Mouse (Mus musculus) cerebellum, adult 2 months (tissue): ENCODE results near the gene Apof.
"Not testable (repeated sequence)": the region's sequence is repeated elsewhere in the genome, so short reads cannot be mapped to it uniquely, and the experiment has no call there.

ENCODE experiments used
- CTCF ChIP-seq: fragments of 200-500 bp; IDR thresholded peaks from 2 replicates; pipeline ENCODE4 v1.5.1; 2011; ENCODE audit warnings: low read depth, mild to moderate bottlenecking, control low read depth, low read length, moderate library complexity, borderline replicate concordance; ENCODE audit not compliant: insufficient read depth
- POLR2A ChIP-seq: fragments of 200-500 bp; IDR thresholded peaks from 2 replicates; pipeline ENCODE4 v1.6.1; 2011; ENCODE audit warnings: low read length, control low read depth, borderline replicate concordance; ENCODE audit not compliant: insufficient read depth

- not testable (repeated sequence) for TF ChIP-seq CTCF, POLR2A
These were observed 8.1 kb upstream of the Apof start for GRCm38 (mm10) chr10:128260376-128260775.
